Mouse (Mus musculus): ENCODE measurements at regions not wholly inside any gene's neighbourhood (a gene's known extent, or its start where the extent isn't known, plus 50 kb on each side); places are given as distances from the start of the nearest gene placed in this dataset.

- H3K27ac ChIP-seq (ENCODE audit: insufficient read depth, low read length) = no peak overlapping the region
- DNase-seq = no peak
- WGBS = 58% methylated on average over 13 of the region's 13 CpGs
- no peaks in the 10 kb centered on the region for H3K27me3 ChIP-seq (ENCODE audit: control insufficient read depth, insufficient read depth, low read length)
- TF ChIP-seq POLR2A (IDR thresholded peaks at IDR 0.05; ENCODE audit: borderline replicate concordance, insufficient read depth, low read length) = no peak
- no peak for TF ChIP-seq CTCF (IDR thresholded peaks at IDR 0.05; ENCODE audit: borderline replicate concordance, insufficient read depth, low read depth, low read length)
- no peaks in the 10 kb centered on the region for H3K4me1 ChIP-seq (ENCODE audit: control insufficient read depth, insufficient read depth, low read length)
- no peak overlapping the region for H3K4me3 ChIP-seq (replicated peaks; ENCODE audit: insufficient read depth, low read depth, low read length)
Observed at GRCm38 (mm10) chr2:166237554-166238269, 82.2 kb upstream of the Sulf2 start.

GRCm38 (mm10) chr2:166236102-166236501 is 80.6 kb upstream of the Sulf2 start:
- TF ChIP-seq CTCF (IDR thresholded peaks at IDR 0.05; ENCODE audit: borderline replicate concordance, insufficient read depth, low read depth, low read length) (no peak), POLR2A (IDR thresholded peaks at IDR 0.05; ENCODE audit: borderline replicate concordance, insufficient read depth, low read length) (no peak)
- no peak for DNase-seq
- no peak overlapping the region for H3K27ac ChIP-seq (ENCODE audit: insufficient read depth, low read length)
- WGBS = 54% methylated on average over 5 of the region's 5 CpGs
- no peaks in the 10 kb centered on the region for H3K27me3 ChIP-seq (ENCODE audit: control insufficient read depth, insufficient read depth, low read length)
- H3K4me1 ChIP-seq (ENCODE audit: control insufficient read depth, insufficient read depth, low read length) = no peaks in the 10 kb centered on the region
- no peak overlapping the region for H3K4me3 ChIP-seq (replicated peaks; ENCODE audit: insufficient read depth, low read depth, low read length)

GRCm38 (mm10) chr2:166234579-166235212 is 79.2 kb upstream of the Sulf2 start:
- TF ChIP-seq CTCF (IDR thresholded peaks at IDR 0.05; ENCODE audit: borderline replicate concordance, insufficient read depth, low read depth, low read length) (no peak), POLR2A (IDR thresholded peaks at IDR 0.05; ENCODE audit: borderline replicate concordance, insufficient read depth, low read length) (no peak)
- WGBS = 89% methylated on average over 7 of the region's 7 CpGs

GRCm38 (mm10) chr2:166233246-166233645 is 77.8 kb upstream of the Sulf2 start:
- Histone ChIP-seq H3K27ac (ENCODE audit: insufficient read depth, low read length) (no peak overlapping the region), H3K27me3 (ENCODE audit: control insufficient read depth, insufficient read depth, low read length) (no peaks in the 10 kb centered on the region), H3K4me1 (ENCODE audit: control insufficient read depth, insufficient read depth, low read length) (no peaks in the 10 kb centered on the region), H3K4me3 (replicated peaks; ENCODE audit: insufficient read depth, low read depth, low read length) (no peak overlapping the region)
- 85% methylated on average over 1 of the region's 1 CpGs for WGBS
- TF ChIP-seq POLR2A (IDR thresholded peaks at IDR 0.05; ENCODE audit: borderline replicate concordance, insufficient read depth, low read length) (no peak), CTCF (IDR thresholded peaks at IDR 0.05; ENCODE audit: borderline replicate concordance, insufficient read depth, low read depth, low read length) (no peak)
- no peak for DNase-seq

More at GRCm38 (mm10) chr2:166234579-166235212, 79.2 kb upstream of the Sulf2 start:
- no peaks in the 10 kb centered on the region for H3K27me3 ChIP-seq (ENCODE audit: control insufficient read depth, insufficient read depth, low read length)
- H3K4me3 ChIP-seq (replicated peaks; ENCODE audit: insufficient read depth, low read depth, low read length) = no peak overlapping the region
- no peak overlapping the region for H3K27ac ChIP-seq (ENCODE audit: insufficient read depth, low read length)
- no peak for DNase-seq
- no peaks in the 10 kb centered on the region for H3K4me1 ChIP-seq (ENCODE audit: control insufficient read depth, insufficient read depth, low read length)

GRCm38 (mm10) chr2:166232376-166232775 is 76.9 kb upstream of the Sulf2 start:
- Histone ChIP-seq H3K27me3 (ENCODE audit: control insufficient read depth, insufficient read depth, low read length) (no peaks in the 10 kb centered on the region), H3K4me3 (replicated peaks; ENCODE audit: insufficient read depth, low read depth, low read length) (no peak overlapping the region), H3K4me1 (ENCODE audit: control insufficient read depth, insufficient read depth, low read length) (no peaks in the 10 kb centered on the region), H3K27ac (ENCODE audit: insufficient read depth, low read length) (no peak overlapping the region)
- TF ChIP-seq CTCF (IDR thresholded peaks at IDR 0.05; ENCODE audit: borderline replicate concordance, insufficient read depth, low read depth, low read length) (no peak), POLR2A (IDR thresholded peaks at IDR 0.05; ENCODE audit: borderline replicate concordance, insufficient read depth, low read length) (no peak)
- WGBS = 76% methylated on average over 3 of the region's 3 CpGs
- DNase-seq = no peak

GRCm38 (mm10) chr2:166230617-166231016 is 75.2 kb upstream of the Sulf2 start:
- 46% methylated on average over 6 of the region's 6 CpGs for WGBS
- no peak overlapping the region for H3K4me3 ChIP-seq (replicated peaks; ENCODE audit: insufficient read depth, low read depth, low read length)
- TF ChIP-seq POLR2A (IDR thresholded peaks at IDR 0.05; ENCODE audit: borderline replicate concordance, insufficient read depth, low read length) (no peak), CTCF (IDR thresholded peaks at IDR 0.05; ENCODE audit: borderline replicate concordance, insufficient read depth, low read depth, low read length) (no peak)

GRCm38 (mm10) chr2:166228356-166228755 is 72.9 kb upstream of the Sulf2 start:
- H3K27me3 ChIP-seq (ENCODE audit: control insufficient read depth, insufficient read depth, low read length) = no peaks in the 10 kb centered on the region
- no peak for DNase-seq
- no peak overlapping the region for H3K27ac ChIP-seq (ENCODE audit: insufficient read depth, low read length)
- TF ChIP-seq POLR2A (IDR thresholded peaks at IDR 0.05; ENCODE audit: borderline replicate concordance, insufficient read depth, low read length) (no peak), CTCF (IDR thresholded peaks at IDR 0.05; ENCODE audit: borderline replicate concordance, insufficient read depth, low read depth, low read length) (no peak)
- 81% methylated on average over 6 of the region's 6 CpGs for WGBS
- H3K4me1 ChIP-seq (ENCODE audit: control insufficient read depth, insufficient read depth, low read length) = no peaks in the 10 kb centered on the region
- no peak overlapping the region for H3K4me3 ChIP-seq (replicated peaks; ENCODE audit: insufficient read depth, low read depth, low read length)

More at GRCm38 (mm10) chr2:166230617-166231016, 75.2 kb upstream of the Sulf2 start:
- Histone ChIP-seq H3K27ac (ENCODE audit: insufficient read depth, low read length) (no peak overlapping the region), H3K4me1 (ENCODE audit: control insufficient read depth, insufficient read depth, low read length) (no peaks in the 10 kb centered on the region), H3K27me3 (ENCODE audit: control insufficient read depth, insufficient read depth, low read length) (no peaks in the 10 kb centered on the region)
- DNase-seq = no peak

GRCm38 (mm10) chr2:166227496-166227895 is 72.0 kb upstream of the Sulf2 start:
- 67% methylated on average over 5 of the region's 5 CpGs for WGBS

More at GRCm38 (mm10) chr2:166227496-166227895, 72.0 kb upstream of the Sulf2 start:
- H3K4me3 ChIP-seq (replicated peaks; ENCODE audit: insufficient read depth, low read depth, low read length) = no peak overlapping the region
- no peaks in the 10 kb centered on the region for H3K27me3 ChIP-seq (ENCODE audit: control insufficient read depth, insufficient read depth, low read length)
- H3K27ac ChIP-seq (ENCODE audit: insufficient read depth, low read length) = no peak overlapping the region
- no peaks in the 10 kb centered on the region for H3K4me1 ChIP-seq (ENCODE audit: control insufficient read depth, insufficient read depth, low read length)
- DNase-seq = no peak
- TF ChIP-seq CTCF (IDR thresholded peaks at IDR 0.05; ENCODE audit: borderline replicate concordance, insufficient read depth, low read depth, low read length) = no peak
- TF ChIP-seq POLR2A (IDR thresholded peaks at IDR 0.05; ENCODE audit: borderline replicate concordance, insufficient read depth, low read length) = no peak
